Mouse (Mus musculus): Measurements from ENCODE around the gene Ralgps1. TPM values are rescaled to one million over a fixed set of nuclear protein-coding genes. Genes with fewer than 3 reads are reported as not detected.
A peak's percentile ranks its signal among the peaks of the same experiment; 100 is the strongest.

Gene Ralgps1
- polyA plus RNA-seq, 1 experiment: 0.53 TPM

GRCm38 (mm10) chr2:33137731-33138130, 233.6 kb downstream of the Ralgps1 start:
- Histone ChIP-seq H3K9me3 (no peaks in the 10 kb centered on the region), H3K27me3 (replicated peaks) (peaks cover 62% of the 10 kb centered on the region), H3K4me3 (replicated peaks) (no peak overlapping the region), H3K4me1 (peaks cover 3% of the 10 kb centered on the region), H3K36me3 (replicated peaks; ENCODE audit: low read length) (no peaks in the 10 kb centered on the region)
- TF ChIP-seq FLI1 (IDR thresholded peaks at IDR 0.05; ENCODE audit: low read length) (no peak), GATA1 (IDR thresholded peaks at IDR 0.05; ENCODE audit: borderline replicate concordance, low read length) (no peak)

- H3K9me3 ChIP-seq: no peaks in the 10 kb centered on the region
- H3K4me3 ChIP-seq (replicated peaks): no peak overlapping the region
- TF ChIP-seq GATA1 (IDR thresholded peaks at IDR 0.05; ENCODE audit: borderline replicate concordance, low read length) (no peak), FLI1 (IDR thresholded peaks at IDR 0.05; ENCODE audit: low read length) (no peak)
- peaks cover 8% of the 10 kb centered on the region for H3K4me1 ChIP-seq
- H3K27me3 ChIP-seq (replicated peaks): peaks cover 62% of the 10 kb centered on the region
- H3K36me3 ChIP-seq (replicated peaks; ENCODE audit: low read length): no peaks in the 10 kb centered on the region
Measured at GRCm38 (mm10) chr2:33137244-33137643, 234.0 kb downstream of the Ralgps1 start.

- no peak overlapping the region for H3K4me3 ChIP-seq (replicated peaks)
- H3K27me3 ChIP-seq (replicated peaks): peaks cover 67% of the 10 kb centered on the region
- TF ChIP-seq GATA1 (IDR thresholded peaks at IDR 0.05; ENCODE audit: borderline replicate concordance, low read length) (no peak), FLI1 (IDR thresholded peaks at IDR 0.05; ENCODE audit: low read length) (no peak)
- no peaks in the 10 kb centered on the region for H3K9me3 ChIP-seq
- no peaks in the 10 kb centered on the region for H3K36me3 ChIP-seq (replicated peaks; ENCODE audit: low read length)
- peaks cover 16% of the 10 kb centered on the region for H3K4me1 ChIP-seq
Measured at GRCm38 (mm10) chr2:33136366-33136765, 234.9 kb downstream of the Ralgps1 start.

- H3K4me3 ChIP-seq (replicated peaks): no peak overlapping the region
- TF ChIP-seq FLI1 (IDR thresholded peaks at IDR 0.05; ENCODE audit: low read length): no peak
- no peak for TF ChIP-seq GATA1 (IDR thresholded peaks at IDR 0.05; ENCODE audit: borderline replicate concordance, low read length)
- peaks cover 25% of the 10 kb centered on the region for H3K4me1 ChIP-seq
- no peaks in the 10 kb centered on the region for H3K36me3 ChIP-seq (replicated peaks; ENCODE audit: low read length)
- H3K27me3 ChIP-seq (replicated peaks): peaks cover 67% of the 10 kb centered on the region
- no peaks in the 10 kb centered on the region for H3K9me3 ChIP-seq
Measured at GRCm38 (mm10) chr2:33134766-33135490, 236.4 kb downstream of the Ralgps1 start.

GRCm38 (mm10) chr2:33132306-33132705, 239.0 kb downstream of the Ralgps1 start:
- Histone ChIP-seq H3K4me3 (replicated peaks) (no peak overlapping the region), H3K36me3 (replicated peaks; ENCODE audit: low read length) (no peaks in the 10 kb centered on the region), H3K27me3 (replicated peaks) (peaks cover 66% of the 10 kb centered on the region), H3K9me3 (no peaks in the 10 kb centered on the region), H3K4me1 (peaks cover 33% of the 10 kb centered on the region)
- TF ChIP-seq FLI1 (IDR thresholded peaks at IDR 0.05; ENCODE audit: low read length) (no peak), GATA1 (IDR thresholded peaks at IDR 0.05; ENCODE audit: borderline replicate concordance, low read length) (no peak)

GRCm38 (mm10) chr2:33131500-33132092, 239.7 kb downstream of the Ralgps1 start, which contains the start of gene Garnl3:
Gene Garnl3 (minus strand): TSS chr2:33131654.
- Histone ChIP-seq H3K36me3 (replicated peaks; ENCODE audit: low read length) (no peaks in the 10 kb centered on the region), H3K4me3 (replicated peaks) (peak within 1 kb of the TSS; percentile 93), H3K9me3 (no peaks in the 10 kb centered on the region), H3K4me1 (peaks cover 33% of the 10 kb centered on the region), H3K27me3 (replicated peaks) (peaks cover 67% of the 10 kb centered on the region)
- TF ChIP-seq GATA1 (IDR thresholded peaks at IDR 0.05; ENCODE audit: borderline replicate concordance, low read length) (no peak), FLI1 (IDR thresholded peaks at IDR 0.05; ENCODE audit: low read length) (no peak)

- peaks cover 33% of the 10 kb centered on the region for H3K4me1 ChIP-seq
- H3K36me3 ChIP-seq (replicated peaks; ENCODE audit: low read length): no peaks in the 10 kb centered on the region
- peak overlapping the region; percentile 93 for H3K4me3 ChIP-seq (replicated peaks)
- H3K9me3 ChIP-seq: no peaks in the 10 kb centered on the region
- H3K27me3 ChIP-seq (replicated peaks): peaks cover 65% of the 10 kb centered on the region
- no peak for TF ChIP-seq FLI1 (IDR thresholded peaks at IDR 0.05; ENCODE audit: low read length)
- no peak for TF ChIP-seq GATA1 (IDR thresholded peaks at IDR 0.05; ENCODE audit: borderline replicate concordance, low read length)
Measured at GRCm38 (mm10) chr2:33130526-33131483, 240.5 kb downstream of the Ralgps1 start.

- peaks cover 65% of the 10 kb centered on the region for H3K27me3 ChIP-seq (replicated peaks)
- no peaks in the 10 kb centered on the region for H3K9me3 ChIP-seq
- peaks cover 33% of the 10 kb centered on the region for H3K4me1 ChIP-seq
- no peaks in the 10 kb centered on the region for H3K36me3 ChIP-seq (replicated peaks; ENCODE audit: low read length)
- peak overlapping the region; percentile 93 for H3K4me3 ChIP-seq (replicated peaks)
- no peak for TF ChIP-seq FLI1 (IDR thresholded peaks at IDR 0.05; ENCODE audit: low read length)
- TF ChIP-seq GATA1 (IDR thresholded peaks at IDR 0.05; ENCODE audit: borderline replicate concordance, low read length): no peak
Measured at GRCm38 (mm10) chr2:33130141-33130525, 241.2 kb downstream of the Ralgps1 start.

GRCm38 (mm10) chr2:33129696-33130095, 241.6 kb downstream of the Ralgps1 start:
- TF ChIP-seq FLI1 (IDR thresholded peaks at IDR 0.05; ENCODE audit: low read length) (no peak), GATA1 (IDR thresholded peaks at IDR 0.05; ENCODE audit: borderline replicate concordance, low read length) (no peak)
- peaks cover 60% of the 10 kb centered on the region for H3K27me3 ChIP-seq (replicated peaks)
- H3K9me3 ChIP-seq: no peaks in the 10 kb centered on the region
- no peaks in the 10 kb centered on the region for H3K36me3 ChIP-seq (replicated peaks; ENCODE audit: low read length)
- peaks cover 33% of the 10 kb centered on the region for H3K4me1 ChIP-seq
- H3K4me3 ChIP-seq (replicated peaks): peak overlapping the region; percentile 93
